Mouse (Mus musculus) lung, postnatal 14 days (tissue): ENCODE data around the gene Bcl7a.

Source experiments
- DNase-seq: peaks from one replicate; pipeline ENCODE4 v3.0.0; 2021

The Bcl7a gene

DNA sequence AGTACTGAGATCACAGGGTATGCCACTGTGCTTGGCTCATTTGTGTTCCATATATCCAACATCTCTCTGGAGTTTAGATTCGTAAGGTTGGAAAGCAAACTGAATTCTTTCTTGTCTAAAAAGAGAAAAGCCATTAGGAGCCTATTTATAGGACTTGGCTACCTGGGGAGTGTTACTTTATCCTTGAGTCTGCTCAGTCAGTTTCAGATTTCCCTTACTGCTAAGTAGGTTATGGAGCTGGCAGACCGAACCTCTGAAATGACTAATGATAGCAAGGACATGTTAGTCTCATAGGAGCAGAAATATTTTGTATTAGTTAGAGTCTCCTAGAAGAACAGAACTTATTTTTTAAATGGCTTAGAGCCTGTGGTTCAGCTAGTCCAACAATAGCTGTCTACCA is 80.3 kb downstream of the Bcl7a start:
- DNase-seq = no peak
